9 mouse cellular contexts compared by ENCODE assay signal in genomic region chr9:107398968-107399367, GRCm38 (mm10). TPM values are rescaled to one million over a fixed set of nuclear protein-coding genes. Genes with fewer than 3 reads are reported as not detected.
DNase-seq lines count a peak whose midpoint lies in the region; ATAC-seq lines count a peak whose summit lies in the region.
"Had no signal": no experiment of that assay in that cellular context is flagged by ENCODE, and none has a peak within 500 bp of the region (broad histone marks: within the 10 kb centered on the region; RNA-seq: fewer than 3 reads in every experiment).

No protein-coding gene starts in this region.

- ATAC-seq in kidney, embryonic 14.5 days (ENCODE audit: low FRiP score, low TSS enrichment), result no peak
- ATAC-seq in embryonic facial prominence, embryonic 14.5 days (ENCODE audit: low read depth), result no peak
- no peak for ATAC-seq in hindbrain, embryonic 12.5 days (ENCODE audit: low FRiP score)
- ATAC-seq in midbrain, embryonic 15.5 days (replicated peaks), result no peak

- peaks cover 5% of the 10 kb centered on the region for H3K4me1 ChIP-seq in kidney, embryonic 14.5 days (ENCODE audit: control insufficient read depth, insufficient read depth, low read length)
- H3K4me1 ChIP-seq in embryonic facial prominence, embryonic 14.5 days (ENCODE audit: control insufficient read depth, insufficient read depth, low read length), result peaks cover 5% of the 10 kb centered on the region
- peaks cover 38% of the 10 kb centered on the region for H3K4me1 ChIP-seq in hindbrain, embryonic 12.5 days
- H3K4me1 ChIP-seq in midbrain, embryonic 15.5 days, result peaks cover 43% of the 10 kb centered on the region

- 0 out of 2 replicates have a peak overlapping the region, but pooled peaks have one; percentile 100 for H3K4me2 ChIP-seq in kidney, embryonic 14.5 days (replicated peaks; ENCODE audit: low read depth, low read length)
- peak overlapping the region; percentile 100; the same call in 1 of the 2 replicates for H3K4me2 ChIP-seq in embryonic facial prominence, embryonic 14.5 days (ENCODE audit: low read depth, low read length)
- peak overlapping the region; percentile 98; the same call in 1 of the 2 replicates for H3K4me2 ChIP-seq in hindbrain, embryonic 12.5 days (replicated peaks)
- H3K4me2 ChIP-seq in midbrain, embryonic 15.5 days, result peak overlapping the region; percentile 88

- H3K9ac ChIP-seq in kidney, embryonic 14.5 days (ENCODE audit: low read depth, low read length), result no peak overlapping the region
- H3K9ac ChIP-seq in embryonic facial prominence, embryonic 14.5 days (ENCODE audit: low read depth, low read length), result no peak overlapping the region
- no peak overlapping the region for H3K9ac ChIP-seq in hindbrain, embryonic 12.5 days
- H3K9ac ChIP-seq in midbrain, embryonic 15.5 days, result peak overlapping the region; percentile 83; the same call in 1 of the 2 replicates
- H3K9ac ChIP-seq: liver, embryonic 15.5 days had no signal

- peaks cover 75% of the 10 kb centered on the region for H3K27me3 ChIP-seq in kidney, embryonic 14.5 days (ENCODE audit: control insufficient read depth, insufficient read depth, low read length)
- H3K27me3 ChIP-seq in embryonic facial prominence, embryonic 14.5 days (replicated peaks; ENCODE audit: control insufficient read depth, insufficient read depth, low read length), result peaks cover 63% of the 10 kb centered on the region
- H3K27me3 ChIP-seq in hindbrain, embryonic 12.5 days, result peaks cover 62% of the 10 kb centered on the region
- peaks cover 3% of the 10 kb centered on the region; the same call in 1 of the 2 replicates for H3K27me3 ChIP-seq in midbrain, embryonic 15.5 days (replicated peaks)

- no peak overlapping the region for H3K27ac ChIP-seq in kidney, embryonic 14.5 days (ENCODE audit: low read depth, low read length)
- H3K27ac ChIP-seq in embryonic facial prominence, embryonic 14.5 days (replicated peaks; ENCODE audit: low read depth, low read length), result no peak overlapping the region
- no peak overlapping the region for H3K27ac ChIP-seq in hindbrain, embryonic 12.5 days
- peak overlapping the region; percentile 76 for H3K27ac ChIP-seq in midbrain, embryonic 15.5 days
- H3K27ac ChIP-seq: liver, embryonic 15.5 days had no signal

- DNase-seq in kidney, adult 9 months, result no peak
- DNase-seq in embryonic facial prominence, embryonic 14.5 days (ENCODE audit: low spot score), result no peak
- no peak for DNase-seq in urinary bladder, postnatal 25 days (ENCODE audit: low spot score)
- no peak for DNase-seq in ovary, postnatal 14 days (ENCODE audit: low spot score)
- no peak for DNase-seq in kidney, adult 11 months

- no peaks in the 10 kb centered on the region for H3K36me3 ChIP-seq in kidney, embryonic 14.5 days (ENCODE audit: control insufficient read depth, insufficient read depth, low read length)
- H3K36me3 ChIP-seq in embryonic facial prominence, embryonic 14.5 days (ENCODE audit: control insufficient read depth, insufficient read depth, low read length), result no peaks in the 10 kb centered on the region
- H3K36me3 ChIP-seq in hindbrain, embryonic 12.5 days, result no peaks in the 10 kb centered on the region
- H3K36me3 ChIP-seq in midbrain, embryonic 15.5 days (replicated peaks), result no peaks in the 10 kb centered on the region
- H3K36me3 ChIP-seq: liver, embryonic 15.5 days had no signal

- 23% methylated on average over 11 of the region's 11 CpGs for WGBS in kidney, embryonic 14.5 days
- 28% methylated on average over 11 of the region's 11 CpGs for WGBS in embryonic facial prominence, embryonic 14.5 days
- 22% methylated on average over 11 of the region's 11 CpGs for WGBS in hindbrain, embryonic 12.5 days
- WGBS in midbrain, embryonic 15.5 days, result 20% methylated on average over 11 of the region's 11 CpGs

- H3K4me3 ChIP-seq in kidney, embryonic 14.5 days (ENCODE audit: low read length), result no peak overlapping the region; the same call in 1 of the 2 replicates
- H3K4me3 ChIP-seq in embryonic facial prominence, embryonic 14.5 days (ENCODE audit: low read depth, low read length), result no peak overlapping the region; the same call in 1 of the 2 replicates
- peak overlapping the region; percentile 88; the same call in 1 of the 2 replicates for H3K4me3 ChIP-seq in hindbrain, embryonic 12.5 days
- H3K4me3 ChIP-seq in midbrain, embryonic 15.5 days, result peak overlapping the region; percentile 86; the same call in 1 of the 2 replicates

- H3K9me3 ChIP-seq in kidney, embryonic 14.5 days (ENCODE audit: control insufficient read depth, low read length), result no peaks in the 10 kb centered on the region
- H3K9me3 ChIP-seq in embryonic facial prominence, embryonic 14.5 days (ENCODE audit: control insufficient read depth, low read length), result no peaks in the 10 kb centered on the region
- no peaks in the 10 kb centered on the region for H3K9me3 ChIP-seq in hindbrain, embryonic 12.5 days (replicated peaks)
- H3K9me3 ChIP-seq in midbrain, embryonic 15.5 days, result no peaks in the 10 kb centered on the region
- H3K9me3 ChIP-seq: liver, embryonic 15.5 days had no signal

RNA-seq across cellular contexts. Expression of gene Cacna2d2, which starts 0.4 kb away (rescaled TPM):
- 0.77 and 0.87 TPM in 2 replicates for polyA plus RNA-seq in kidney, embryonic 14.5 days (2014; fragmentation: Nextera tagmentation; extraction: Ambion mirVana)
- polyA plus RNA-seq in embryonic facial prominence, embryonic 14.5 days (2014; fragmentation: Nextera tagmentation; extraction: Ambion mirVana), result 0.88 and 0.93 TPM in 2 replicates
- 4.6 and 4.7 TPM in 2 replicates for polyA plus RNA-seq in hindbrain, embryonic 12.5 days (2016; fragmentation: Nextera tagmentation; extraction: Ambion mirVana)
- 10.2 and 10.3 TPM in 2 replicates for polyA plus RNA-seq in midbrain, embryonic 15.5 days (2015; fragmentation: Nextera tagmentation; extraction: Ambion mirVana)

RNA-seq across cellular contexts. Expression of gene 6430571L13Rik, which starts 58.6 kb away (rescaled TPM):
- 0.31 and 0.43 TPM in 2 replicates for polyA plus RNA-seq in kidney, embryonic 14.5 days (2014; fragmentation: Nextera tagmentation; extraction: Ambion mirVana)
- polyA plus RNA-seq in embryonic facial prominence, embryonic 14.5 days (2014; fragmentation: Nextera tagmentation; extraction: Ambion mirVana), result 0.96 and 1.2 TPM in 2 replicates
- 3.6 and 4.7 TPM in 2 replicates for polyA plus RNA-seq in hindbrain, embryonic 12.5 days (2016; fragmentation: Nextera tagmentation; extraction: Ambion mirVana)
- polyA plus RNA-seq in midbrain, embryonic 15.5 days (2015; fragmentation: Nextera tagmentation; extraction: Ambion mirVana), result 9.7 TPM in 2 replicates

Comparison
In these comparisons a context has a peak if more than half of its experiments do, and no peak if none do; other contexts are left out.
1. H3K4me3 ChIP-seq: peak in hindbrain, embryonic 12.5 days (single experiment) and midbrain, embryonic 15.5 days (single experiment); none in kidney, embryonic 14.5 days (single experiment) and embryonic facial prominence, embryonic 14.5 days (single experiment).
2. Peak in every context shown above with its lines, with median percentiles within 50 percentile points of each other: H3K4me2 ChIP-seq.